Mouse (Mus musculus) ES-E14 (cell line): ENCODE data around the gene Psors1c2.

Experiments used
- HCFC1 ChIP-seq: IDR thresholded peaks from 2 replicates; pipeline ENCODE4 v1.6.1; 2012; ENCODE audit warnings: low read length, inconsistent platforms, borderline replicate concordance; ENCODE audit not compliant: insufficient read depth
- MAFK ChIP-seq: IDR thresholded peaks from 2 replicates; pipeline ENCODE4 v1.6.1; 2014; ENCODE audit warnings: mild to moderate bottlenecking, low read depth, low read length, inconsistent platforms; ENCODE audit not compliant: insufficient read depth
- ZNF384 ChIP-seq: IDR thresholded peaks from 2 replicates; pipeline ENCODE4 v1.6.1; 2012; ENCODE audit warnings: low read depth, low read length, inconsistent platforms

- TF ChIP-seq ZNF384 (no peak), MAFK (no peak), HCFC1 (no peak)
Measured at GRCm38 (mm10) chr17:35567767-35568166, 34.8 kb downstream of the Psors1c2 start.
